Mouse (Mus musculus) hindbrain, embryonic 14.5 days (tissue): Measurements from ENCODE around the gene Mlycd. TPM values are rescaled to one million over a fixed set of nuclear protein-coding genes. Genes with fewer than 3 reads are reported as not detected.
"Not testable (repeated sequence)": the region's sequence is repeated elsewhere in the genome, so short reads cannot be mapped to it uniquely, and the experiment has no call there.

Experiments
- ATAC-seq: fragments of 200-750 bp; cut with Nextera tagmentation; 2 replicates; pipeline ENCODE4 v1.8.0; 2017; ENCODE audit warnings: moderate number of reproducible peaks, mild to moderate bottlenecking, moderate TSS enrichment, moderate library complexity; ENCODE audit not compliant: low FRiP score
- DNase-seq: peaks from one replicate; pipeline ENCODE4 v3.0.0-alpha.2; 2015; ENCODE audit warnings: low spot score
- H3K27ac ChIP-seq: fragments of 300-500 bp; sonication (generic); 2 replicates; pipeline ENCODE4 v1.5.1; 2014; ENCODE audit warnings: mild to moderate bottlenecking, moderate library complexity
- H3K27me3 ChIP-seq: fragments of 300-500 bp; sonication (generic); 2 replicates; pipeline ENCODE4 v1.6.1; 2014; ENCODE audit warnings: mild to moderate bottlenecking, low read length, mixed read lengths; ENCODE audit not compliant: control insufficient read depth, insufficient read depth
- H3K36me3 ChIP-seq: fragments of 300-500 bp; sonication (generic); replicated peaks from 2 replicates; pipeline ENCODE4 v1.6.1; 2014; ENCODE audit not compliant: control insufficient read depth, insufficient read depth
- H3K4me1 ChIP-seq: fragments of 300-500 bp; sonication (generic); replicated peaks from 2 replicates; pipeline ENCODE4 v1.6.1; 2014; ENCODE audit warnings: antibody characterized with exemption, low read length, mixed read lengths; ENCODE audit not compliant: control insufficient read depth, insufficient read depth
- H3K4me2 ChIP-seq: fragments of 300-500 bp; sonication (generic); replicated peaks from 2 replicates; pipeline ENCODE4 v1.6.1; 2014; ENCODE audit warnings: mild to moderate bottlenecking, moderate library complexity
- H3K4me3 ChIP-seq: fragments of 300-500 bp; sonication (generic); replicated peaks from 2 replicates; pipeline ENCODE4 v1.5.1; 2014; ENCODE audit warnings: mild to moderate bottlenecking, low read length
- H3K9ac ChIP-seq: fragments of 300-500 bp; sonication (generic); 2 replicates; pipeline ENCODE4 v1.6.1; 2014
- H3K9me3 ChIP-seq: fragments of 300-500 bp; sonication (generic); 2 replicates; pipeline ENCODE4 v1.6.1; 2016; ENCODE audit warnings: low read length; ENCODE audit not compliant: control insufficient read depth
- WGBS: fragments of 180-500 bp; shearing (Covaris S2); extraction: QIAGEN DNeasy Blood & Tissue Kit; methylation state at CpG from one replicate; pipeline ENCODE4 v1.1.7; 2014; 5-methylcytosine and 5-hydroxymethylcytosine counted together
- polyA plus RNA-seq: library from polyadenylated mRNA; unstranded; fragments of >200 nt; fragmentation: Nextera tagmentation; extraction: Ambion mirVana; gene quantifications from 2 replicates; pipeline ENCODE4 v1.2.1, GENCODE M21; 2014

The Mlycd gene
- polyA plus RNA-seq, 1 experiment from 2014 or later, result 17.8 TPM

- DNase-seq (no peak), ATAC-seq (no peak)
- Histone ChIP-seq H3K27me3 (no peaks in the 10 kb centered on the region), H3K36me3 (no peaks in the 10 kb centered on the region), H3K9me3 (no peaks in the 10 kb centered on the region), H3K9ac (no peak overlapping the region), H3K4me1 (no peaks in the 10 kb centered on the region), H3K4me3 (no peak overlapping the region), H3K4me2 (no peak overlapping the region), H3K27ac (no peak overlapping the region)
- WGBS, result 69% methylated on average over 8 of the region's 8 CpGs
Observed at GRCm38 (mm10) chr8:119360686-119361295, 33.9 kb upstream of the Mlycd start.

- H3K9ac ChIP-seq, H3K9me3 ChIP-seq, H3K36me3 ChIP-seq, H3K4me3 ChIP-seq, DNase-seq, ATAC-seq, H3K27me3 ChIP-seq, H3K4me1 ChIP-seq, H3K27ac ChIP-seq, H3K4me2 ChIP-seq: not testable (repeated sequence)
- 93% methylated on average over 9 of the region's 9 CpGs for WGBS
Observed at GRCm38 (mm10) chr8:119374716-119375115, 20.0 kb upstream of the Mlycd start.

- Histone ChIP-seq H3K27ac (no peak overlapping the region), H3K36me3 (no peaks in the 10 kb centered on the region), H3K4me3 (no peak overlapping the region), H3K4me1 (no peaks in the 10 kb centered on the region), H3K4me2 (no peak overlapping the region), H3K9me3 (no peaks in the 10 kb centered on the region), H3K9ac (no peak overlapping the region), H3K27me3 (no peaks in the 10 kb centered on the region)
- no peak for ATAC-seq
- WGBS, result 58% methylated on average over 7 of the region's 7 CpGs
- DNase-seq, result no peak
Observed at GRCm38 (mm10) chr8:119378476-119378875, 16.2 kb upstream of the Mlycd start.

- H3K9me3 ChIP-seq, result no peaks in the 10 kb centered on the region
- peak; percentile 32 for DNase-seq
Observed at GRCm38 (mm10) chr8:119380619-119381018, 14.1 kb upstream of the Mlycd start.

GRCm38 (mm10) chr8:119384478-119384877 lies 10.2 kb upstream of the Mlycd start:
- Histone ChIP-seq H3K27ac (no peak overlapping the region), H3K4me1 (no peaks in the 10 kb centered on the region), H3K27me3 (no peaks in the 10 kb centered on the region), H3K4me3 (no peak overlapping the region), H3K4me2 (no peak overlapping the region), H3K9me3 (no peaks in the 10 kb centered on the region), H3K9ac (no peak overlapping the region), H3K36me3 (no peaks in the 10 kb centered on the region)
- ATAC-seq, result no peak
- 26% methylated on average over 10 of the region's 10 CpGs for WGBS
- DNase-seq, result peak; percentile 96

More at GRCm38 (mm10) chr8:119380619-119381018, 14.1 kb upstream of the Mlycd start:
- no peaks in the 10 kb centered on the region for H3K27me3 ChIP-seq
- H3K4me1 ChIP-seq, result no peaks in the 10 kb centered on the region
- no peak for ATAC-seq
- no peak overlapping the region for H3K9ac ChIP-seq
- no peak overlapping the region for H3K4me2 ChIP-seq
- no peak overlapping the region for H3K27ac ChIP-seq
- 45% methylated on average over 4 of the region's 4 CpGs for WGBS
- H3K36me3 ChIP-seq, result no peaks in the 10 kb centered on the region
- H3K4me3 ChIP-seq, result no peak overlapping the region

GRCm38 (mm10) chr8:119385854-119386253 lies 8.8 kb upstream of the Mlycd start:
- H3K9ac ChIP-seq, result no peak overlapping the region
- no peak for DNase-seq
- no peak overlapping the region for H3K27ac ChIP-seq
- H3K4me2 ChIP-seq, result no peak overlapping the region
- H3K27me3 ChIP-seq, result no peaks in the 10 kb centered on the region
- ATAC-seq, result no peak
- H3K4me1 ChIP-seq, result no peaks in the 10 kb centered on the region
- H3K4me3 ChIP-seq, result no peak overlapping the region
- WGBS, result 77% methylated on average over 6 of the region's 6 CpGs
- no peaks in the 10 kb centered on the region for H3K36me3 ChIP-seq
- no peaks in the 10 kb centered on the region for H3K9me3 ChIP-seq

- ATAC-seq (no peak), DNase-seq (no peak)
- Histone ChIP-seq H3K4me2 (no peak overlapping the region), H3K27me3 (no peaks in the 10 kb centered on the region), H3K9me3 (no peaks in the 10 kb centered on the region), H3K27ac (no peak overlapping the region), H3K4me3 (no peak overlapping the region), H3K9ac (no peak overlapping the region), H3K36me3 (no peaks in the 10 kb centered on the region), H3K4me1 (no peaks in the 10 kb centered on the region)
- 83% methylated on average over 6 of the region's 6 CpGs for WGBS
Observed at GRCm38 (mm10) chr8:119386988-119387387, 7.7 kb upstream of the Mlycd start.

GRCm38 (mm10) chr8:119394097-119394496 lies 581 bp upstream of the Mlycd start:
- no peak for DNase-seq

GRCm38 (mm10) chr8:119395072-119395950 lies 633 bp downstream of the Mlycd start:
- Histone ChIP-seq H3K4me2 (peak overlapping the region; percentile 97), H3K27me3 (no peaks in the 10 kb centered on the region), H3K36me3 (no peaks in the 10 kb centered on the region), H3K9ac (peak overlapping the region; percentile 94), H3K4me1 (peaks cover 7% of the 10 kb centered on the region), H3K4me3 (peak overlapping the region; percentile 90), H3K9me3 (no peaks in the 10 kb centered on the region), H3K27ac (peak overlapping the region; percentile 88)
- DNase-seq (peak; percentile 42), ATAC-seq (peak; percentile 63; the same call in 1 of the 2 replicates)
- 6% methylated on average over 73 of the region's 83 CpGs for WGBS

More at GRCm38 (mm10) chr8:119394097-119394496, 581 bp upstream of the Mlycd start:
- no peaks in the 10 kb centered on the region for H3K27me3 ChIP-seq
- peak overlapping the region; percentile 90 for H3K4me3 ChIP-seq
- peaks cover 7% of the 10 kb centered on the region for H3K4me1 ChIP-seq
- no peaks in the 10 kb centered on the region for H3K36me3 ChIP-seq
- peak overlapping the region; percentile 88 for H3K27ac ChIP-seq
- no peaks in the 10 kb centered on the region for H3K9me3 ChIP-seq
- peak; percentile 21; the same call in 1 of the 2 replicates for ATAC-seq
- peak overlapping the region; percentile 97 for H3K4me2 ChIP-seq
- peak overlapping the region; percentile 94 for H3K9ac ChIP-seq
- 81% methylated on average over 9 of the region's 9 CpGs for WGBS
